Mouse (Mus musculus): ENCODE results near the gene Adap2. TPM values are rescaled to one million over a fixed set of nuclear protein-coding genes. Genes with fewer than 3 reads are reported as not detected.
A peak's percentile ranks its signal among the peaks of the same experiment; 100 is the strongest.
"Not testable (repeated sequence)": the region's sequence is repeated elsewhere in the genome, so short reads cannot be mapped to it uniquely, and the experiment has no call there.

Gene Adap2
- polyA plus RNA-seq, 1 experiment from 2014 or later = 1.1 TPM

DNA sequence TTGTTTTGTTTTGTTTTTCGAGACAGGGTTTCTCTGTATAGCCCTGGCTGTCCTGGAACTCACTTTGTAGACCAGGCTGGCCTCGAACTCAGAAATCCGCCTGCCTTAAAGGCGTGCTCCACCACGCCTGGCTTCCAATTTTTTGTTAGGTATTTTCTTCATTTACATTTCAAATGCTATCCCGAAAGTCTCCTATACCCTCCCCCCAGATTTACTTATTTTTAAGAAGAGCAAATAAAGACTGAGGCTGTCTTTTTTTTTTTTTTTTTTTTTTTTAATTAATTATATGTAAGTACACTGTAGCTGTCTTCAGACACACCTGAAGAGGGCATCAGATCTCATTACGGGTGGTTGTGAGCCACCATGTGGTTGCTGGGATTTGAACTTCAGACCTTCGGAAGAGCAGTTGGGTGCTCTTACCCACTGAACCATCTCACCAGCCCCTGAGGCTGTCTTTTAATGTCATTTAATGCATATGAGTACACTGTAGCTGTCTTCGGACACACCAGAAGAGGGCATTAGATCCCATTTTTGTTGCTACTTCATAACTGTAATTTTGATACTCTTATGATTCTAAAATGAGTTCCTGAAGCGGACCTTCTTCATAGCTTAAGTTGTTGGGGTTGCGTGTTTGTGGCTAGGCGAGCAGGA lies 29.3 kb downstream of the Adap2 start:
- not testable (repeated sequence) for DNase-seq; H3K4me1 ChIP-seq (ENCODE audit: insufficient read depth); H3K36me3 ChIP-seq (ENCODE audit: insufficient read depth); H3K9me3 ChIP-seq (ENCODE audit: low read depth, low read length); H3K27me3 ChIP-seq (ENCODE audit: insufficient read depth, low read length)
- Histone ChIP-seq H3K4me2 (peak overlapping the region; percentile 70), H3K9ac (peak overlapping the region; percentile 88), H3K4me3 (ENCODE audit: low read depth, low read length) (peak overlapping the region; percentile 64), H3K27ac (ENCODE audit: low read depth) (peak overlapping the region; percentile 83; the same call in 1 of the 2 replicates)
- peak; percentile 44 for TF ChIP-seq CTCF (IDR thresholded peaks at IDR 0.05; ENCODE audit: low read depth)
- WGBS = 39% methylated on average over 12 of the region's 12 CpGs
- ATAC-seq (ENCODE audit: insufficient read depth) = peak; percentile 81

DNA sequence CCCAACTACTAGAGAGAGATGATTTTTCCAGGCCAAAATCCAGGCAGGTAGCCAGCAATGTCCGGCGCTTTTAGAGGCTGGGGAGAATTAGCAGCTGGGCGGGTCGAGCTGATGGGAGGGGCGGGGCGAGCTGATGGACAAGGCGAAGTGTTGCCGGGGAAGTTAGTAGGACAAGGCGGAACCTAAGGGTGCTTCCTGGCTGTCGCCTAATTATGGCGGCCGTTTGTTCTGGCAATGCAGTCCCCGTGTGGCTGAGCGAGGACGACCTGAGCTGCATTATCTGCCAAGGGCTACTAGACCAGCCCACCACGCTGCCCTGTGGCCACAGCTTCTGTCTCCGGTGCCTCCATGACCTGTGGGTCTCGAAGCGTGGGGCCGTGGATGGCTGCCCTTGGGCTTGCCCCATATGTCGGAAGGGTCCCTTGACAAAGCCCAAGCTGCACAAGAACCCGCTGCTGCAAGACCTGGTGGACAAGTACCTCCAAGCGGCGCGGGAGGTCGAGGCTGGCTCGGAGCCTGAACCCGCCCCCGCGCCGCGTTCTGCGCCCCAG lies 29.9 kb downstream of the Adap2 start, which contains the start of gene Rnf135:
TSS of gene Rnf135 (plus strand) at position 147 of the 551 bp plus-strand sequence.
- H3K9me3 ChIP-seq (ENCODE audit: low read depth, low read length) = no peaks in the 10 kb centered on the region
- H3K4me3 ChIP-seq (ENCODE audit: low read depth, low read length) = peak within 1 kb of the TSS; percentile 64
- peak within 1 kb of the TSS; percentile 88 for H3K9ac ChIP-seq
- DNase-seq (peak; percentile 88), ATAC-seq (ENCODE audit: insufficient read depth) (peak; percentile 95)
- H3K36me3 ChIP-seq (ENCODE audit: insufficient read depth) = no peaks in the 10 kb centered on the region
- under 1% methylated on average over 33 of the region's 33 CpGs for WGBS
- peak within 1 kb of the TSS; percentile 70 for H3K4me2 ChIP-seq
- H3K4me1 ChIP-seq (ENCODE audit: insufficient read depth) = no peaks in the 10 kb centered on the region
- no peak for TF ChIP-seq CTCF (IDR thresholded peaks at IDR 0.05; ENCODE audit: low read depth)
- peak within 1 kb of the TSS; percentile 83 for H3K27ac ChIP-seq (ENCODE audit: low read depth)
- H3K27me3 ChIP-seq (ENCODE audit: insufficient read depth, low read length) = no peaks in the 10 kb centered on the region

DNA sequence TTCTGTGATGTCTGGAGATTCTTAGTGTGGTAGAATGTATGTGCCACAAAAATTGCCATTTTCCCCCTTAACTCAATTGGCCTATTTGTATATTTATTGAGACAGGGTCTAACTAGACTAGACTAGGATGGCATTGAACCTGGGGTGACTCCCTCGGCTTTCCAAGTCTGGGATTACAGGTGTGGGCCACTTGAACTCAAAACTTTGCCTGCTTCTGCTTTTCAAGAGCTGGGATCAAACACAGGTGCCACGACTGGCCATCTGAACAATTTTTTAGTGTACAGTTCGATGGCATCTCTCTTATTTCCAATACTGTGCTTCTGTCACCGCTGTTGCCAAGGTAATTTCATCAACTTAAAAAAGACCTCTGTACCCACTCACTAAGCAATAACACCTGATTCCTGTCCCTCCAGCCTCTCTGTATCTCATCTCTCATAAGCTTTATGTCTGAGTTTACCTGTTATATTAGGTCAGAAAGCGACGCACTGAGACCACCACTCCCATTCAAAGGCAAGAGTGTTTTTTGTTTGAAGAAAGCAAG lies 30.7 kb downstream of the Adap2 start:
- peak overlapping the region; percentile 88 for H3K9ac ChIP-seq
- no peaks in the 10 kb centered on the region for H3K4me1 ChIP-seq (ENCODE audit: insufficient read depth)
- WGBS = 71% methylated on average over 6 of the region's 6 CpGs
- peak overlapping the region; percentile 64 for H3K4me3 ChIP-seq (ENCODE audit: low read depth, low read length)
- H3K9me3 ChIP-seq (ENCODE audit: low read depth, low read length) = no peaks in the 10 kb centered on the region
- no peaks in the 10 kb centered on the region for H3K27me3 ChIP-seq (ENCODE audit: insufficient read depth, low read length)
- H3K36me3 ChIP-seq (ENCODE audit: insufficient read depth) = no peaks in the 10 kb centered on the region
- ATAC-seq (ENCODE audit: insufficient read depth) (no peak), DNase-seq (no peak)
- no peak overlapping the region for H3K27ac ChIP-seq (ENCODE audit: low read depth)
- peak overlapping the region; percentile 70 for H3K4me2 ChIP-seq
- no peak for TF ChIP-seq CTCF (IDR thresholded peaks at IDR 0.05; ENCODE audit: low read depth)

DNA sequence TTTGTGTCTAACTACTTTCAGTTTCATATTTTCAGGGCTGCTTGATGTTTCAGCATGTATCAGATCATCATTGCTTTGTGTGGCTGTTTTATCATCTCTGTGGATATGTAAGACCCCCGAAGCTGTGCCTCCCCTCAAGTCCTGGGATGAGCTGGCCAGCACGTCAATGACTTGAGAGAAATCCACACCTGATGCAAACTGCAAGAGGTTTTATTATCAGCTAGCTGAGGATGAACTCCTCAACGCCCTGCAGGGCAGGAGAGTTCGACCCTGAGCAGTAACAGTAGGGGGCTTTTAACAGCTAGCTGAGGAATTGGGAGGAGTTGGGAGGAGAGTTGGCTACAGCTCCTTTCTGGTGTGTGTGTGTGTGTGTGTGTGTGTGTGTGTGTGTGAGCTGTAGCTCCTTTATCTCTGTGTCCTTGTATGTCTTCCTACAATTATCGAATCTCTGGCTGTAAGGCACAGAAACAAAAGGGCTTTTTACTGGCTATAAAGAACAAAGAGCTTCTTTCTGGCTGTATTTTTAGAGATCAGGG lies 31.6 kb downstream of the Adap2 start:
- H3K4me2 ChIP-seq; H3K4me3 ChIP-seq (ENCODE audit: low read depth, low read length); H3K27me3 ChIP-seq (ENCODE audit: insufficient read depth, low read length); DNase-seq; H3K36me3 ChIP-seq (ENCODE audit: insufficient read depth); H3K9me3 ChIP-seq (ENCODE audit: low read depth, low read length); H3K4me1 ChIP-seq (ENCODE audit: insufficient read depth); ATAC-seq (ENCODE audit: insufficient read depth); H3K9ac ChIP-seq; H3K27ac ChIP-seq (ENCODE audit: low read depth): not testable (repeated sequence)
- 60% methylated on average over 5 of the region's 5 CpGs for WGBS

DNA sequence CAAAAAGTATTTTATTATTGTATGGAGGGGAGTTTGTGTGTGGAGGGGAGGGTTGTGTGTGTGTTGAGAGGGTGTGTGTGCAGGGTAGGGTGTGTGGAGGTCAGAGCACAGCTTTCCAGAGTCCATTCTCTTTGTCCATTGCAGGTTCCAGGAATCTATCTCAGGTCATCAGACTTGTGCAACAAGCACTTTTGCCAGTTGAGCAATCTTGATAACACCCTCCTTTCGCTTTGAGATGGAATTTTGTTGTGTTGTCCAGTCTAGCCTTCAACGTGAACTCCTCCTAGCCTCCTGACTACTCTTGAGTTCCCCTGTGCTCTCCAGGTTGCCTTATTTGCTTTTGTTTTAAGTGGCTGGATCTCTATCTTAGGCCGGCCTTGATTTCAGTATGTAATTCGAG lies 36.4 kb downstream of the Adap2 start:
- 0 out of 2 replicates have a peak, but pooled peaks cover 4% of the 10 kb centered on the region for H3K36me3 ChIP-seq (ENCODE audit: insufficient read depth)

DNA sequence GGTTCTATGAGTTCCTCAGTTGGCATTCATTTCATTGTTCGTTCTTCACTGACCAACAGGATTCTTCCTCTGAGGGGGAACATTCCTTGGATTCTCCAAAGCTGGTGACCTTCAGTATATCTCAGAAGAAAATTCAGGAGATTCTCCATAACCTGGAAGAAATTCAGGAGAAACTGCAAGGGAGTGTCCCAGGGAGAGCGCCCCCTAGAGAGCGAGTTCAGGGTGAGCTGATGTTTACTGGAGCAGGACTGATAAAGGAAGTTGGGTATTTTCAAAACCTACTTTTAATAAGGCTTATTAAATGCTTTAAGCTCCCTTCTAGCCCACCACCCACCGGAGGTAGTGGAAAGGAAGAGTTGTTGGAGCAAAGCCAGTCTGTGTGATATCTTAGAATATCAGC lies 39.9 kb downstream of the Adap2 start:
- WGBS = 57% methylated on average over 4 of the region's 4 CpGs
- DNase-seq (no peak), ATAC-seq (ENCODE audit: insufficient read depth) (no peak)
- Histone ChIP-seq H3K27me3 (ENCODE audit: insufficient read depth, low read length) (no peaks in the 10 kb centered on the region), H3K36me3 (ENCODE audit: insufficient read depth) (0 out of 2 replicates have a peak, but pooled peaks cover 4% of the 10 kb centered on the region), H3K27ac (ENCODE audit: low read depth) (no peak overlapping the region), H3K9me3 (ENCODE audit: low read depth, low read length) (no peaks in the 10 kb centered on the region), H3K4me1 (ENCODE audit: insufficient read depth) (no peaks in the 10 kb centered on the region), H3K4me2 (no peak overlapping the region), H3K9ac (no peak overlapping the region), H3K4me3 (ENCODE audit: low read depth, low read length) (no peak overlapping the region)
- no peak for TF ChIP-seq CTCF (IDR thresholded peaks at IDR 0.05; ENCODE audit: low read depth)

More for the DNA sequence above, 36.4 kb downstream of the Adap2 start:
- DNase-seq (no peak), ATAC-seq (ENCODE audit: insufficient read depth) (no peak)
- no peaks in the 10 kb centered on the region for H3K27me3 ChIP-seq (ENCODE audit: insufficient read depth, low read length)
- H3K9ac ChIP-seq = no peak overlapping the region
- TF ChIP-seq CTCF (IDR thresholded peaks at IDR 0.05; ENCODE audit: low read depth) = no peak
- H3K9me3 ChIP-seq (ENCODE audit: low read depth, low read length) = no peaks in the 10 kb centered on the region
- no peak overlapping the region for H3K4me2 ChIP-seq
- WGBS = 35% methylated on average over 4 of the region's 4 CpGs
- no peak overlapping the region for H3K4me3 ChIP-seq (ENCODE audit: low read depth, low read length)
- H3K4me1 ChIP-seq (ENCODE audit: insufficient read depth) = no peaks in the 10 kb centered on the region
- H3K27ac ChIP-seq (ENCODE audit: low read depth) = no peak overlapping the region

DNA sequence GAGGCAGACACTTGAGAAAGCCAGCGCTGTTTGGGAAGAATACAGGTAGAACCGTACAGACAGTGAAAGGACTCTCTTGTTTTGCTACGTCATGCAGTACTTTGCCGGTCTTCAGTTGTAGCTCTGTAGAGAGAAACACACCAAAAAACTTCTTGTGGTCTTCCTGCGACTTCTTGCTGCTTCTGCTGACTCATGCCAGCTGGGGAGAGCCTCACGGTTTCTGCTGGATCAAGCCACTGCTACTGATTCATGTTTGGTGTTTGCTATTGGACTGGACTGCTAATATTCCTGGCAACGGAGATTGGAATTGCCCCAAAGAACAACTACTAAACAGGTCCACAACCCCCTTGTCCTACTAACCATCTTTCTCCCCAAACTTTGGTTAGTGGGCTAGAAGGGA lies 42.4 kb downstream of the Adap2 start:
- WGBS = 82% methylated on average over 7 of the region's 7 CpGs
- H3K4me1 ChIP-seq (ENCODE audit: insufficient read depth) = no peaks in the 10 kb centered on the region
- no peaks in the 10 kb centered on the region for H3K27me3 ChIP-seq (ENCODE audit: insufficient read depth, low read length)
- 0 out of 2 replicates have a peak, but pooled peaks cover 4% of the 10 kb centered on the region for H3K36me3 ChIP-seq (ENCODE audit: insufficient read depth)
- H3K4me3 ChIP-seq (ENCODE audit: low read depth, low read length) = no peak overlapping the region
- no peaks in the 10 kb centered on the region for H3K9me3 ChIP-seq (ENCODE audit: low read depth, low read length)
- no peak for DNase-seq
- no peak overlapping the region for H3K27ac ChIP-seq (ENCODE audit: low read depth)
- no peak overlapping the region for H3K4me2 ChIP-seq
- no peak for ATAC-seq (ENCODE audit: insufficient read depth)
- H3K9ac ChIP-seq = no peak overlapping the region
- no peak for TF ChIP-seq CTCF (IDR thresholded peaks at IDR 0.05; ENCODE audit: low read depth)

Data from lung, embryonic 14.5 days (tissue).